In genomic region chr6:100887012-100887411, GRCm38 (mm10) we compare ENCODE assay signal across 11 mouse cellular contexts.
"Had no signal": no experiment of that assay in that cellular context is flagged by ENCODE, and none has a peak within 500 bp of the region (broad histone marks: within the 10 kb centered on the region; RNA-seq: fewer than 3 reads in every experiment).

No protein-coding gene starts in this region.

- DNase-seq: left cerebral cortex, postnatal 4 days; lung, adult 18-20 months; right cerebral cortex, adult 18-20 months; right cerebral cortex, postnatal 25 days; thymus, postnatal 4 days had no signal

- H3K36me3 ChIP-seq: limb, embryonic 13.5 days; midbrain, embryonic 12.5 days had no signal

- H3K9ac ChIP-seq: limb, embryonic 13.5 days; liver, embryonic 14.5 days; midbrain, embryonic 12.5 days had no signal

- H3K4me1 ChIP-seq: midbrain, embryonic 12.5 days had no signal

- H3K27ac ChIP-seq: layer of hippocampus, adult 2 months; limb, embryonic 13.5 days; liver, embryonic 14.5 days; midbrain, embryonic 12.5 days; stomach, postnatal 0 days had no signal

- H3K27me3 ChIP-seq: midbrain, embryonic 12.5 days had no signal

- H3K4me2 ChIP-seq: limb, embryonic 13.5 days; midbrain, embryonic 12.5 days had no signal

- H3K4me3 ChIP-seq: layer of hippocampus, adult 2 months; limb, embryonic 13.5 days; midbrain, embryonic 12.5 days had no signal

- H3K9me3 ChIP-seq: limb, embryonic 13.5 days; midbrain, embryonic 12.5 days had no signal

- ATAC-seq: intestine, embryonic 16.5 days had no signal
